Mouse (Mus musculus) right cerebral cortex, postnatal 36 days (tissue): ENCODE data around the gene Lama5.

Experiments
- DNase-seq, 2 experiments: peaks; one replicate each; pipeline ENCODE4 v3.0.0; 2022; ENCODE audit warnings: low spot score in 2 of 2, mixed read lengths in 1 of 2

Lama5 gene

DNA sequence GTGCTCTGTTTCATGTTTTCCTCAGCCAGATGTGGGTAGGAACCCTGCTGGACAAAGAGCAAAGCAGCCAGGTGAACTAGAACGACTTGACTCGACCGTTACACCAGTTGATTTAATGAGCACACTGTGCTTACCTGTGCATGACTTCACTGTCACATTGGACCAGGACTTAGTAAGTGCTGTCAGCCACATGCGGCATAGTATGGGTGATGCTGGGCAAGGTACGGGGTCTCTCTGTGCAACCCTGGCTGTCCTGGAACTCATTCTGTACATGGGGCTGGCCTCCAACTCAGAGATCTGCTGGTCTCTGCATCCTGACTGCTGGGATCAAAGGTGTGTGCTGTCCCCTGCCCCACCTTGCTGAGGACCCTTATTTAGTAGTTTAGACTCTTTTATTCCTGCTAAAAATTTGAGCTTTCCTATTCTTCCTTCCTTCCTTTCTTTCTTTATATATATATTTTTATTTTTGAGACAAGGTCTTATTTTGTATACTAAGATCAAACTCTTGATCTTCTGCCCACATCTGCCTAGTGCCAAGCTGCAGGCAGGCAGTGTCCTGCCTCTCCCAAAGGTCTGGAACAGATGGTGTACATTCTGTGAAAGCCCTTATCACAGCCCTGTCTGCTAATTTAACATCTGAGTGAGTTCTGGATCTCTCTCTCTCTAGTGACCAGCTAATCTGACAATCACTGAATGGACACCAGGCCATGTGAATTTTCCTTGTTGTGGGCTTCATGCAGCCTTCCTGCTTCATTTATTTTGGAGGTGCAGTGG, 29.0 kb upstream of the Lama5 start:
- DNase-seq: no peak

DNA sequence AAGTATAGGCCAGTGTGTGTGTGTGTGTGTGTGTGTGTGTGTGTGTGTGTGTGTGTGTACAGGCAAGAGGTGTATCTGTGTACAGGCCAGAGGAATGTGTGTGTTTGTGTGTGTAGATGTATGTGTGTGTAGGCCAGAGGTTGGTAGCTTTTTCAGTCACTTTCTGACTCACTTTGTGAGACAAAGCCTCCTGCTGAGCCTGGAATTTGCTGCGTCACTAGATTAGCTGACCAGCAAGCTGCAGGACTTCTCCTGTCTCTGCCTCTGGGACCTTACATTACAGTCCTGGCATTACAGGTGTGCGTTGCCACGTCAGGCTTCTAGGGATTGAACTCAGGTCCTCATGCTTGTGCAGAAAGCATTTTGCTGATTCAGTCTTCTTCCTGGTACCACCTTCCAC, 26.2 kb upstream of the Lama5 start:
- no peak for DNase-seq

DNA sequence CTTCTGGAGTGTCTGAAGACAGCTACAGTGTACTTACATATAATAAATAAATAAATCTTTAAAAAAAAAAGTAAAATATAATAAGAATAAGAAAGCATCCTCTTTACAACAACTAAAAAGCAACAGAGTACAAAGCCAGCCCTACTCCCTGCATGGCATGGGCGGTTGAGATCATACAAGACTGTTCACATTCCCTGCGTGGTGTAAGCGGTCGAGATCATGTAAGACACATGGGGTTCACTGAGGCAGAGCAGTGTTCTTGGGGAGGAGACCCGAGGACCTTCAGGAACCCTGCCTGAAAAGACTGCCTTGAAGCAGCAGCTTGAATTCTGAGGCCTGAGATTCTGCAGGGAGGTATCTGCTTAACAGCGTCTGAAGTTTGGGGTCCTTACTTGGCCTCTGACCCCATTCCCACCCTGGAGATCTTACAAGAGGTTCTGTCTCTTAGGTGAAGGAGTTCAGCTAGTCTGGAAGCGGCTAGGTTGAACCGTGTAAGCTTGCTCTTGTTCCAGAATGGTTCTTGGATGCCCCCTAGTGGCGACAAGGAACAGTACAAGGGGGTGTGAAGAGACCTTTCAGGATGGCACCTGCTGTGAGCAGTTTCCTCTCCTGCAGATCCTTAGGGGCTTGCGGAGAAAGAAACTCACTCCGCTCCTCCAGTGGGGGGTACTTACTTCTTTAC, 25.4 kb upstream of the Lama5 start:
- peak in 1 of 2 experiments; percentile 67 for DNase-seq

DNA sequence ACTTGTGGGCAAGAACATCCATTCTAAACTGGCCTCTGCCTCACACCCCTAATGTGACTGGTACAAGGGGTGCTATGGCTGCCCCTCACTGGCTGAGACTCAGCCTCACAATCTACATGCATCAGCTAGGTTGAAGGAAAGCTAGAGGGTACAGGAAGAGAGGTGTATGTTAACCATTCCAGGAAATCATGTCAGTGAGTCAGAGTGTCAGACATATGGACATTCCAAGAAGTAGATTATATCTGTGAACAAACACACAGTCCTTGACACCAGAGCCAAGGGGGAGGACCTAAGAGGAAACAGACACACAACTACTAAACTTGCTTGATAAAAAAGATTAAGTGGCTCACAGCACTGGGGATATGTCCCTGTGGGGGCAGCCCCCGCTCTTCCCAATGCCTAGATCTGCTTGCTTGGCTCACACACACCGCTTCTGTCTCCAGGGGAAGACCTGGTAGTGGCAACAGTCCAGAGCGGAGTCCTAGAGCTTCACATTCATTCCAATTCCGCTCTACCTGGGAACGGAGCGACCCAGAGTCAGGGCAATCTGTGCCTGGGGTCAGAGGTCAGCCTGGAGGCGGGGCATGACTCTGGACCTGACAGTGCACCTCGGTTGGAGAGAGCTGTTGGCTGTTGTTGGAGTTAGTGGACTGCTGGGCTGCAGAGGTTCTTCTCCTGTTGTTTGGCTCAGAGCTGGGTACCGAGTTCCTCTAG, 23.4 kb upstream of the Lama5 start:
- no peak for DNase-seq

DNA sequence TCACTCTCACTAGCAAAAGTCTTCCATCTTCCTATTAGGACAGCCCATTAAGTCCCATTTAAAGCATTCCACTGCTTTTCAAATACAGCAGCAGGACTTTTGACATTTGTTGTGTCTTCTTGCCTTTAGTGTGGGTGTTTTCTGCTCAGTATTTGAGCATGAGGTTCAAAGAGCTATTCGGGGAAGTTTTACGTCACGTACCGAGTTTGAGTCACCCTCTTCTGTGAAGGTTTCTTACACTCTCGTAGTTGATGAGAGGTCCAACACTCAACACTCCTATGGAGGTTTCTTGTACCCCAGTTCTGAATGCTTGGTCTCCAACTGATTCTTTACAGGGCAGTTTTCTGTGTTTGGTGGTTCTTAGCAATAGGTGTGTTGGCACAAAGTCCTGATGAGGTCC, 22.3 kb upstream of the Lama5 start:
- DNase-seq: no peak

DNA sequence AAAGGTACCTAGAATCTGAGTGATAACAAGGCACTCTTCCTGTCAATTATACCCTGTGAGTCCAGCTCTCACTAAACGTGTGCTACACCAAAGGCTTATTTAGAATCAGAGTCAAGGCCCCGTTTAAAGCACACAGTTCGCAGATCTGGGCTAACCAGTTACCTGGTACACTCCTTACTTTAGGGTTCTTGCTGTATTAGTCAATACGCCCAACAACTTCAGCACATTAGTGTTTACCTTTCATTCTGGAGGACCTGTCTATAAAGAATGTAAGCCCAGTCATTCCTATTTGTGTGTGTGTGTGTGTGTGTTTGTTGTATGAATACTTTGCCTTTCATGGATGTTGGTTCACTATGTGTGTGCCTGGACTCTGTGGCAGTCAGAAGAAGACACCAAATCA, 17.4 kb upstream of the Lama5 start:
- DNase-seq: no peak

DNA sequence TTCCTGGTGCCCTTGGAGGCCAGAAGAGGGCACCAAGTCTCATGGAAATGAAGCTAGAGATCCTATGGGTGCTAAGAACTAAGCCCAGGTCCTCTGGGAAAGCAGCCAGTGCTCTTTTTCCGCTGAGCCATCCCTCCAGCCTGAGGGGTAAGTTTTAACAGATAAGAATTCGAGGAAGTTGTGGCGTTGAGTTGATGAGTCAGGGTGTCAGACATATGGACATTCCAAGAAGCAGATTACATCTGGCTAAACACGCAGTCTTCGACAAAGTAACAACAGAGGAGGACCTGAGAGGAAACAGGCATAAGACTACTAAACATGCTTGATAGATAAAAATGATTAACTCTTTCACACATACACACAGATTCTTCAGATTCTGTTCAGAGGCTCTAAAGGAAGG, 12.9 kb upstream of the Lama5 start:
- DNase-seq: no peak

DNA sequence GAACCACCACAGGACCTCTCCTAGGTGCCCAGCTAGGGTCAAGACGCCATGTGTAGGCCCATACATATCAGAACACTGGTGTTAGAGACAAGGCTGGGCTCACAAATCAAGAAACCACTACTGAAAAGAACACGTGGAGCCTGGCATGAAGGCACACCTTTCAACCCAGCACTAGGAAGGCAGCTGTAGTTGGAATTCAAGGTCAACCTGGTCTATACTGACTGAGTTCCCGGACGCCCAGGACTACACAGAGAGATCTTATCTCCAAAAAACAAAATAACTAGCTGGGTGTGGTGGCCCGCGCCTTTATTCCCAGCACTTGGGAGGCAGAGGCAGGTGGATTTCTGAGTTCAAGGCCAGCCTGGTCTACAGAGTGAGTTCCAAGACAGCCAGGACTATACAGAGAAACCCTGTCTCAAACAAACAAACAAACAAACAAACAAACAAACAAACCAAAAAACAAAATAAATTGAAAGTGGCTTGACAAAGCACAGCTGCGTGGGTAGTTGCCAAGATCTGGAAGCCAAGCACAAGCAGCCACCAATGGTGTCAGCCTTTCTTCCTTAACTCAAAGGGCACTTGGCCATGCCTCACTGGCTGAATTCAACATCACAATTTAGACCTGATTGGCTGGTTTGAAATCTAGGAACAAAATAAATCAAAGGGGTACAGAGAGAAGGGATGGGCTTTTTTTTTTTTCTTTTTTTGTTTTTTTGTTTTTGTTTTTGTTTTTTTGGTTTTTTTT, 12.1 kb upstream of the Lama5 start:
- DNase-seq: no peak

DNA sequence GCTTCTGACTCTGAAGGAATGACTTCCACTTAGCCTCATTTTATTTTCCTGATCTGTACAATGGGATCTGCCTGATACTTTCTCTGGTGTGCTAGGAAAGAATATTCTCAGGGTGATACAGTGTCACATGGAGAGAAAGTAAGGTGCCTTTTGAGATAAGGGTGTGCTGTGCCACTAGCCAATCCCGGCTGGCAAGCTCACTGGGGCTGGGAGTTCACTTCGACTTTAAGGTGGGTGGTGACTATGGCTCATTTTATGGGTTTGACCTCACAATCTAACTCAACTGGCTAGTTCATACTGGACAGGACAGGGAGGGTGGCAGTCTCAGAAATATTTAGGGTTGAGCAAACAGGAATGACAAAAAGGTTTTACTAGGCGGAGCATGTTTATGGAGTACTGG, 11.3 kb upstream of the Lama5 start:
- DNase-seq: no peak

DNA sequence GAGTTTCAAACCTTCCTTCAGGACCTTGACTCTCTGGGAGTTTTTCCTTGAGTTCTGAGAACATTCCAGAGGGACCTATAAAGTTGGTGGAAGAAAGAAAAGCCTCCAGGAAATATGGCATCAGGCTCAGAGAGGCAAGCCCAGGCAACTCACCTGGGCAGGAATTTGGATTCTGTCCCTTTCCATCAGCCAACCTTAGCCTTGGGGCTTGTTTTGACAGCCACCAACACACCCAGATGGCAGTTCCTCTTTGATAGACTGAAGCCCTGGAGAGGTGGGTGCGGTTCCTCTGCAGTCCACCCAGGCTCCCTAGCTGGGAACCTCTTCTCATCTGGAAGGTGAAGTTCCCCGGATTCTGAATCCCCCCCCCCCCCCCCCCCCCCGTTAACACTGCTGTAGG, 10.8 kb upstream of the Lama5 start:
- no peak for DNase-seq

DNA sequence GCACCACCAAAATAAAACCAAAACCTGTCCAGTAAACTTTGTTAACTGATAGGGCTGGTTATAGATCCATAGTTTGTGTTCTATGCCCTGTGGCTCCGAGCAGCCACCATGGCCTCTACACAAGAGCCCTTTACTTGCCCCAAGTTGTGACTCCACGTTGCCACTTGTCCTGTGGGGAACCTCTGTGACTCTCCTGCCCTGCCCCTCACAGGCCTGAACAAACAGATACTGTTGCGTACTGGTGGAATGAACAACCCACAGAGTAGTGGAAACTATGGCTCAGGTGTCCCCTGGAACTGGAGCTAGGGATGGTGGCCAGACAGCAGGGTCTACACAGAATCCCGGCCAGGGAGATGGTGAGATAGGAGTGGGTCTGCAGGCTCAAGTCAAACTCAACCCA, 10.1 kb upstream of the Lama5 start:
- no peak for DNase-seq

DNA sequence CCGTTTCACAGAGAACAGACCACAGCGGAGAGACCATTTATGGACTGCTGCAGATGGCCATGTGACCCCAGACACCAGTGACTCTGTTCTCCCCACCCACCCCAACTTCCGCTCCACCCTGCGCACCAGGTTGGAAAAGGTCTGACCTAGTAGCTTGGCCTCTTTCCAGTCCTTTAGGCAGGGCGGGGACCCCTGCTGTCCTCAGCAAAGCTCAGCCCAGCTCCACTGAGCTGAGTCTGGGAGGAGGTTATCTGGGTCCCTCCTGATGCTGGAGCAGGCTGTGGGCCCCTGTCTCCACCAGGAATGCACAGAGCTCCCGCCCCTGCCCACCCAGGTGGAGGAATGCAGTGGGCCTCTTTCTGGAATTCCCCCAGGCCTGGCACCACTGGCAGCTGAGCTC, 9.3 kb upstream of the Lama5 start:
- DNase-seq: no peak

DNA sequence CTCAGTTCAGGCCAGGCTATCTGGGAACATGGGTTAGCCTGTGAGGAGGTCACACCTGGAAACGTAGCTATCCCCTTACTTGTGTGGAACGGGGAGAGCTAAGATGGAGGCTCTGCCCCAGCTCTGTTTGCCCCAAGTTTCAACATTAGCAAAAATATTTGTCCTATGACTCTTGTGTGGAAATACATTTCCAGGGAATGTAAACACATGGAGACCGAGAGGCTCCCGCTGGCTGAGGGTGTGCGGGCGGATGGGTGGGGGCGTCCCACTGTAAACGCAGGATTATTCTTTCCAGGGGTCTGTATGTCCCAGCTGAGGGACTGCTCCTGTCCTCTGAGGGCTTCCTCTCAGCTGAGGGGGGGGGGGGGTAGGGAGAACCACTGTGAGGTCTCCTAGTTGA, 8.7 kb upstream of the Lama5 start:
- no peak for DNase-seq

DNA sequence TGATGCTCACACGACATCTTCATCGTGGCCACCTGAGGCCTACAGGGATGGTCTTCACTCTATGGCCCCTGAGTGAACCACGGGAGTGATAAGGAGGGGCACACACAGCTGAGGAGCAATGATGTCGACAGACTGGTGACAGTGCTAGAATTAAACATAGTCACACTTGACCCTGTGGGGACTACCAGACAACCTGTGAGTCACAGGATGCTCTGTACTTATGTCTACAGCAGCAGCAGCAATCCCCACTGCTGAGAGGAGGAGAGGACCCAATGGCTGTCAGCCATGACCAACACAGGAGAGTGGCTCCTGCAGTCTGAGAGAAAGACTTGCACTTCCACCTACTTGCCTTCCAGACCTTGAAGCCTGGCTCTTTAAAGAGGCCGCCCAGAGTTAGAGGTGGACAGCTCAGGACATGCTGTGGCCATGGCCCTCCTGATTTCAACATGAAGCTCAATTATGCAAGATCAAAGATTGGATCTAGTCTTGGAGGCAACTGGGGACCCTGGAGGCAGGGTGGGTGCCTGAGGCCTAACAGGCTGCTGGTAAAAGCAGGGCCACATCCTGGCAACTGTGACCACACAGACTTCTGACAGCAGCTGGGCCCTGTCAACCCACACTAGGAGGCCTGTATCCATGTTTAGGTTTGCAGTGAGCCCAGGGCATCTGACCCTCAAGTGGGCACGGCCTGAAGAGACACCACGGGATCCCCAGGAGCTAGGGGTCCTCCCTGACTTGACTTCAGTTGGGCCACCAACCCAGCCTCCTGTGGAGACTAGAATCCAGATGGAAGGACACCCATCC, 7.6 kb upstream of the Lama5 start:
- no peak for DNase-seq

DNA sequence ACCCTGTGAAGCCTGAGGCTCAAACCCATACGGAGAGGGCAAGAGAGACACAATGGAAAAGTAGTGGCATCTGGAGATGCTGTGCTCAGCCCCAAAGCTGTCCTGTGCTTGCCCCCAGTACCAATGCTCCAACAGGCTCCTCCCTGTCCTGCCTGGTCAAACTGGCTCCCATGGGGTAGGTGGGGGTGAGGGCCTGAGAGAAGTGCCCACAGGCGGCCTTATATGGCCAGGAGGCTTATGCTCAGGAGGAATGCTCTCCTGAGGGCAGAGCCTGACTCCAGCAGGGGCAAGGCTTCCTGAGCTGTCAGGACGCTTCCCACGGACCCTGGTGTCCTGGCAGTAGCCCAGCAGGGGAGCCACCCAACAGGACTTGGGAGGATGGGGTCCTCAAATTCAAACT, 4.8 kb upstream of the Lama5 start:
- no peak for DNase-seq

DNA sequence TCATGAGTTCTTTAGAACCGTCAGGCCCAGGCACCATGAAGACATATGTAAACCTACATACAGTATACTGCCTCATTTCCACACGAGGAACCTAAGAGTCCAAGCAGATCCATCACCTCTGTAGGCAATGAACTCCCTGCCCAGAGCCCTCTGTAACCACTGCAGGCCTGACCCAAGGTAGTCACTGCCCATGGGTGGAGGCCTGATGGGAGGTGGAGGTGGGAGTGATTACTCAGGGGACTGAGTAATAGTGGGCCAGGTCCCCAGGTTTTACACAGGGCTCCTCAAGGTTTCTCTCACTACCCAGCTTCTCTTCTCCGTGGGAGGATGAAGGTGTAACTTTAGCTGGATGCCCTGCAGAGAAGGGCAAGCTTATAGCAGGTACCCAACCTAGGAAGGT, 3.5 kb upstream of the Lama5 start:
- DNase-seq: no peak

DNA sequence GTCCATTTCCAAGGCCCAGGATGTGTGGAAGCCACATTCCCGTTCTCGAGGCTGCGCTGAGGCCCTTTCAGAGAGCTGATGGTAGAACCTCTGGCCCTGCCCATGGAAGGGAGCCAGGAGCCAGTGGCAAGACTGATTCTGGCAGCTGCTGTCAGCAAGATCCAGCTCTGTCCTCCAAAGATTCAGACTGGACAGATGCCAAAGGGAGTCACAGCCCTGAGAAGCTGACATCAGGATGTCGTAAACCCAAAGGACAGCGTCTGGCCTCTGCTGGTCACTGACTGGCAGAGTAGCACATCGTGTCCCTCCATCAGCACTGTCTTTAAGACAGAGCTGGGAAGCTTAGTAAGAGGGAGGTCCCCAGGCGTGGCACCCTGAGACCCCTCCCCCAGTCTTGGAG, 2.9 kb upstream of the Lama5 start:
- DNase-seq: no peak

DNA sequence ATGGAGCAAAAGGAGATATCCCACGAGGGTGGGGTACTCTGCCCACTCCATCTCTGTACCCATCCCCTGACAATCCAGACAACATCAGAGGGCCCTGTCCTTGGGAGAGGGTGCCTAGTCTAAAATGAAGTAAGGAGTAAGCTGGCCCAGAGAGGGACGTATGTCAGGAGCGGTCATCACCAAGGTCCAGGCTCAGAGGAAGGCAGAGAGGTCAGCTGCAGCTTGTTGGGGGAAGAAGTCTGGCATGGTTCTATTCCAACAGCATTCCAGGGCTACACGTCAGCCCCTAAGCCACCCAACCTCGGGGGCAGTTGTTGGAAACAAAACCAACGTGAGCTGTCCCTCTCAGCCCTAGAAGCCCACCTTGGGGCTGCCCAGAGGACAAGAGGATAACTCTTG, 2.4 kb upstream of the Lama5 start:
- DNase-seq: no peak

DNA sequence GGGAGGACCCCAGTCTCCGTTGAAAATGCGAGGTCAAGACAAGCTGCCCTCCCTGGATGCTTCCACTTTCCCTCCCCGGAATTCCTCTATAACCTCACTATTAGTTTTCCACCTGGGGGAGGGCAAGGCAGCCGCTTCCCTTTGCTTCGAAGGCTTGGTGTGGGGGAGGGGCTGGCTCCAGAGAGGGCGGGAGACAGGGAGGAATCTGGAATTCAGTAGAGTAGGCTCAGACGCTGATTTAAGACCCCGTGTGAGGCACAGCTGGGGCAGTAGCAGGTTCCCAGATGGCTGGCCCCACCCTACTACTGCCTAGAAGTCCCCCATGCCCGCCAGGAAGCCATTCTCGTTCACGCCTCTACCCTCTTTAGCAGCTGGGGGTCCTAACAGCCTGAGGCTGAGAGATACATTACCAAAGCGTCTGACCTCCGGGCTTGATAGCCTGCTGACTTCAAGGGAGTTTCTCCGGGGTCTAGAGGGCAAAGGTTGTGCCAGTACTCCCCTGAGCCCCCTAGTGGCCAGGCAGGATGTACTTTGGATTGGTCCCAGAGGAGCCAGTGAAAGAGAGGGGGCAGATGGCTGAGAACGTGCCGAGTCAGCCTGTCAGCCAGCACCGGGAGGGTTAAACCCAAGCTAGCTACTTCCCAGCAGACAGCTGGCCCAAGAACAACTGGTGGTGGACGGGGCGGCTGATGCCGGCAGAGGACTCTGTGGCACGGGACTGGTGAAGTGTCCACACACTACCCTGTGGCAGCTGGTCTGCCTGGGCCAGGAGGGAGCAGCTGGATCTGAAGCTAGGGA, 1.8 kb upstream of the Lama5 start:
- no peak for DNase-seq

DNA sequence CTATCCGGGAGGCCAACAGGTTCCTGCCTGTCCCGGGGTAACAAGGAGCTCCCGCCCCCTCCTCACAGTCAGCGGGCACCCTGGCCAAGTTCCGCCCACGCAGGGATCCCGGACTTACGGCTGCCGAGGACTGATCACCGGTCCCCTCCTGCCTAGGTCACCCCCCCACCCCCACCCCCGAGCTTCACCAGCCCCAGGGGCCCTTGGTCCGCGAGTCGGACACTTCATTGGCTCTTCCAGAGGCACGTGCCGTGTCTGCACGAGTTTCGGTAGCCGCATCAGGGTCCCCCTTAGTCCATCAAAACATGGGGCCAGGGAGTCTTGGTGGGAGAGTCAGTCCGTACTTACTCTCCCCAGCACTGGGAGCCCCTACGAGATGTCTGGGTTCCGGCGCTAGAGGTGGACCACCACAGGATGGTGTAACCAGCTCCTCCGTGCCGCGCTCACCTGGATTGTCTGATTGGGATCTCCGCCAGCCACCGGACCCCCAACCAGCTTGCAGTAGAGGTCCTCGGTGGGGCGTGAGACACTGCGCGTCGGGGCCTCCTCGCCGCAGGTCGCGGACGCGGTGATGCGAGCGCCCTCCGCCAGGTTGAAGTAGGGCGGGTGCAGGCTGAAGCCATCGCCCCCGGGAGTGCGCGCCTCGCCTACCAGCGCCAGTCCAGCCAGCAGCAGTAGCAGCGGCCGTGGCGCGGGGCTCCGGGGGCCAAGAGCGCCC, 456 bp downstream of the Lama5 start:
- no peak for DNase-seq
